Mouse (Mus musculus) left cerebral cortex, adult 11 months (tissue): ENCODE results near the gene Smarcd1.
A peak's percentile ranks its signal among the peaks of the same experiment; 100 is the strongest.

ENCODE experiments used
- DNase-seq: peaks from one replicate; pipeline ENCODE4 v3.0.0; 2022; ENCODE audit warnings: low spot score

The Smarcd1 gene

DNA sequence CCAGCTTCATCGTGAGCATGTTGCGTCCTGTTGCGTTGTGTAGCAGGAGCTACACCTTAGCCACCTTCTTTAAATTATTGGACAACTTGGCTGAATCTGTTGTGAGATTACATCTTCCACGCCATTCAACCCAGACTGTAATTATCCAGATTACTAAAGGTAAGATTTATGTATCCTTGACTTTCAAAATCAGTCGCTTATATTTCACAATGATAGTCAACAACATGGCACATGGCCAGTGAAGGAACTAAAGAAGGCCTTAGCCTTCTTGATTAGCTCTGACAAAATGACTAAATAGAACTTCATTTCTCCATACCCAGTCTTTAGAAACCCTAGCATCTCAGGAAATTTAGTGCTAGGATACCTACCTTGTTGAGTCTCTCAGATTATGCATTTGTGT is 31.3 kb downstream of the Smarcd1 start:
- DNase-seq, result no peak

- peak; percentile 100 for DNase-seq
Measured at GRCm38 (mm10) chr15:99735631-99736030, 33.7 kb downstream of the Smarcd1 start.

GRCm38 (mm10) chr15:99736675-99737074 is 34.7 kb downstream of the Smarcd1 start:
- no peak for DNase-seq

- no peak for DNase-seq
Measured at GRCm38 (mm10) chr15:99740229-99740628, 38.3 kb downstream of the Smarcd1 start.

- no peak for DNase-seq
Measured at GRCm38 (mm10) chr15:99754204-99754603, 52.3 kb downstream of the Smarcd1 start.
